Mouse (Mus musculus) liver, postnatal 0 days (tissue): ENCODE measurements around the gene Dstn.

Source experiments
- CTCF ChIP-seq: sonication (generic); IDR thresholded peaks from 2 replicates; pipeline ENCODE4 v1.5.1; 2016; ENCODE audit warnings: antibody characterized with exemption, low read depth
- EP300 ChIP-seq: IDR thresholded peaks from 2 replicates; pipeline ENCODE4 v1.6.1; 2016; ENCODE audit warnings: antibody characterized with exemption, low read depth, mild to moderate bottlenecking

DNA sequence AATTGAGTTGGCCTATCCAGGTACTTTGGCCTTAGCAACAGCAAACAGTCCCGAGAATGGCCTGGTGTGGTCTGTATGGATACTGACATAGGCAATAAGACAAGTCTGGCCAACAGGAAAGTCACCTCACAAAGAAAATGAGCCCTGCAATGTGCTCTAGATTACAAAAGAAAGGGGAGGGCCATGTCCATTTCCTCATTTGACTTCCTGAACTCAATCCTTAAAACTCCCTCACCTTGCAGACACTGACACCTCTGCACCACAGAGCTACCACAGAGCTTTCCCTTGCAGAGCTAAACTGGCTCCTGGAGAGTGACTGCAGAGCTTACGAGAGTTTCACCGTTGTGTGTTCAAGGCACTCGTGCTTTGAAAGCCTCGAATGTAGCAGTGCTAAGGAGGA is 47.1 kb downstream of the Dstn start:
- TF ChIP-seq CTCF = no peak
- TF ChIP-seq EP300 = no peak
